12 mouse cellular contexts compared by ENCODE assay signal in the genomic region with DNA sequence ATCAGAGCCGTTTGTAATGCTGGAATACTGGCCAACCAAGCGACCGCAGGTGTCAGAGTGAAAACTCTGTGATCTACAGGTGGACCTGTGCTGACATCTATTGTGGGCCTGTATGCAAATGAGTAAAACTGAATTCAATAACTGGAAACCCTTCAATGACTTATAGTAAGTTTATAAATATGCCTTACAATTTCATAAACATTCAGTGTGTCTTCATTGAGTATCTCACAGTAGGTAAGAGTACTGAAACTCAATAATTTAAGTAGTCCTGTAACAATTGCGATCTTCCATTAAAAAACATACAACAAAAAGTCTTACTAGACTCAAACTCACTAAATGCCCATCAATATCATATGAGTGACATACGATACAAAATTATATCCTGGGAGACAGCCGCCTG. TPM values are rescaled to one million over a fixed set of nuclear protein-coding genes. Genes with fewer than 3 reads are reported as not detected.
DNase-seq lines count a peak whose midpoint lies in the region; ATAC-seq and TF ChIP-seq lines count a peak whose summit lies in the region.
"Had no signal": no experiment of that assay in that cellular context is flagged by ENCODE, and none has a peak within 500 bp of the region (broad histone marks: within the 10 kb centered on the region; RNA-seq: fewer than 3 reads in every experiment).

No protein-coding gene starts in this region.

- 93% methylated on average over 6 of the region's 6 CpGs for WGBS in hindbrain, embryonic 14.5 days
- WGBS in hindbrain, embryonic 16.5 days, result 92% methylated on average over 6 of the region's 6 CpGs
- 86% methylated on average over 6 of the region's 6 CpGs for WGBS in intestine, embryonic 14.5 days
- 95% methylated on average over 6 of the region's 6 CpGs for WGBS in neural tube, embryonic 15.5 days

- H3K4me3 ChIP-seq in gastrocnemius, adult 2 months, result peak overlapping the region; percentile 87
- H3K4me3 ChIP-seq in hindbrain, embryonic 14.5 days (replicated peaks; ENCODE audit: low read length), result no peak overlapping the region
- H3K4me3 ChIP-seq in hindbrain, embryonic 16.5 days (ENCODE audit: low read length), result no peak overlapping the region
- H3K4me3 ChIP-seq in intestine, embryonic 14.5 days (ENCODE audit: low read depth, low read length), result peak overlapping the region; percentile 59; the same call in 1 of the 2 replicates
- no peak overlapping the region for H3K4me3 ChIP-seq in neural tube, embryonic 15.5 days (replicated peaks)

- no peaks in the 10 kb centered on the region for H3K9me3 ChIP-seq in hindbrain, embryonic 14.5 days (ENCODE audit: control insufficient read depth, low read length)
- H3K9me3 ChIP-seq in hindbrain, embryonic 16.5 days (ENCODE audit: control insufficient read depth, low read length), result no peaks in the 10 kb centered on the region
- H3K9me3 ChIP-seq in intestine, embryonic 14.5 days (ENCODE audit: control insufficient read depth, low read length), result no peaks in the 10 kb centered on the region
- no peaks in the 10 kb centered on the region for H3K9me3 ChIP-seq in neural tube, embryonic 15.5 days (replicated peaks)

- ATAC-seq in hindbrain, embryonic 14.5 days (ENCODE audit: low FRiP score), result no peak
- no peak for ATAC-seq in hindbrain, embryonic 16.5 days
- no peak for ATAC-seq in intestine, embryonic 14.5 days (replicated peaks; ENCODE audit: low FRiP score, low TSS enrichment, low read depth)
- no peak for ATAC-seq in neural tube, embryonic 15.5 days (ENCODE audit: low FRiP score)
- ATAC-seq: lung, postnatal 0 days had no signal

- H3K27me3 ChIP-seq in hindbrain, embryonic 14.5 days (ENCODE audit: control insufficient read depth, insufficient read depth, low read length), result peaks cover 22% of the 10 kb centered on the region
- no peaks in the 10 kb centered on the region for H3K27me3 ChIP-seq in hindbrain, embryonic 16.5 days (replicated peaks; ENCODE audit: control insufficient read depth, insufficient read depth, low read length)
- peaks cover 6% of the 10 kb centered on the region; the same call in 1 of the 2 replicates for H3K27me3 ChIP-seq in intestine, embryonic 14.5 days (replicated peaks; ENCODE audit: control insufficient read depth, insufficient read depth, low read length)
- H3K27me3 ChIP-seq in neural tube, embryonic 15.5 days (replicated peaks), result peaks cover 8% of the 10 kb centered on the region; the same call in 1 of the 2 replicates

- no peak overlapping the region for H3K27ac ChIP-seq in gastrocnemius, adult 2 months
- no peak overlapping the region for H3K27ac ChIP-seq in hindbrain, embryonic 14.5 days
- H3K27ac ChIP-seq in hindbrain, embryonic 16.5 days (ENCODE audit: low read depth, low read length), result no peak overlapping the region
- H3K27ac ChIP-seq in intestine, embryonic 14.5 days (ENCODE audit: low read depth), result no peak overlapping the region
- H3K27ac ChIP-seq in neural tube, embryonic 15.5 days (replicated peaks), result no peak overlapping the region

- no peak overlapping the region for H3K9ac ChIP-seq in hindbrain, embryonic 14.5 days
- H3K9ac ChIP-seq in hindbrain, embryonic 16.5 days (ENCODE audit: low read depth, low read length), result no peak overlapping the region
- no peak overlapping the region for H3K9ac ChIP-seq in intestine, embryonic 14.5 days (ENCODE audit: low read length)
- no peak overlapping the region for H3K9ac ChIP-seq in neural tube, embryonic 15.5 days (replicated peaks)

- intact Hi-C loops in gastrocnemius, adult 2 months (cut with DNase I), result loop anchor here (5.0 kb wide), 1 partner anchor 67 kb away; no protein-coding TSS in a partner anchor

- no peaks in the 10 kb centered on the region for H3K36me3 ChIP-seq in hindbrain, embryonic 14.5 days (replicated peaks; ENCODE audit: control insufficient read depth, insufficient read depth)
- H3K36me3 ChIP-seq in hindbrain, embryonic 16.5 days (ENCODE audit: control insufficient read depth, insufficient read depth, low read length), result no peaks in the 10 kb centered on the region
- H3K36me3 ChIP-seq in intestine, embryonic 14.5 days (ENCODE audit: control insufficient read depth, insufficient read depth, low read length), result no peaks in the 10 kb centered on the region
- no peaks in the 10 kb centered on the region for H3K36me3 ChIP-seq in neural tube, embryonic 15.5 days

- DNase-seq in gastrocnemius, adult 2 months, result no peak
- DNase-seq in gastrocnemius, postnatal 25 days, result no peak
- DNase-seq in hindbrain, embryonic 14.5 days (ENCODE audit: low spot score), result no peak
- no peak for DNase-seq in intestine, embryonic 14.5 days (ENCODE audit: low spot score)
- DNase-seq in thymus, postnatal 4 days, result no peak
- DNase-seq: adrenal gland, postnatal 25 days; gastrocnemius, postnatal 10 days; liver; right cerebral cortex, postnatal 25 days had no signal

- no peak for TF ChIP-seq CTCF in gastrocnemius, adult 2 months (IDR thresholded peaks at IDR 0.05)

- peak overlapping the region; percentile 100; the same call in 1 of the 2 replicates for H3K4me2 ChIP-seq in hindbrain, embryonic 14.5 days (replicated peaks)
- no peak overlapping the region for H3K4me2 ChIP-seq in hindbrain, embryonic 16.5 days (ENCODE audit: low read length)
- H3K4me2 ChIP-seq in intestine, embryonic 14.5 days (ENCODE audit: low read length), result peak overlapping the region; percentile 87
- 0 out of 2 replicates have a peak overlapping the region, but pooled peaks have one; percentile 99 for H3K4me2 ChIP-seq in neural tube, embryonic 15.5 days

- H3K4me1 ChIP-seq in hindbrain, embryonic 14.5 days (replicated peaks; ENCODE audit: control insufficient read depth, insufficient read depth, low read length), result peaks cover 7% of the 10 kb centered on the region; the same call in 1 of the 2 replicates
- peaks cover 3% of the 10 kb centered on the region for H3K4me1 ChIP-seq in hindbrain, embryonic 16.5 days (ENCODE audit: control insufficient read depth, insufficient read depth, low read depth, low read length)
- peaks cover 8% of the 10 kb centered on the region; the same call in 1 of the 2 replicates for H3K4me1 ChIP-seq in intestine, embryonic 14.5 days (replicated peaks; ENCODE audit: control insufficient read depth, insufficient read depth, low read length)
- H3K4me1 ChIP-seq in neural tube, embryonic 15.5 days, result peaks cover 12% of the 10 kb centered on the region

RNA-seq across cellular contexts. Expression of a gene that starts 1.6 kb away (rescaled TPM):
- 1 to 10 TPM; 2.6 to 6.1 TPM for total RNA-seq in gastrocnemius, adult 2 months (2021)
- total RNA-seq in gastrocnemius, postnatal 25 days (2021), result 1 to 10 TPM; 3.4 to 4.9 TPM
- polyA plus RNA-seq in hindbrain, embryonic 14.5 days (2014; fragmentation: Nextera tagmentation; extraction: Ambion mirVana), result 5.5 and 7.0 TPM in 2 replicates
- polyA plus RNA-seq in hindbrain, embryonic 16.5 days (2015; fragmentation: Nextera tagmentation; extraction: Ambion mirVana), result 3.8 and 4.2 TPM in 2 replicates
- polyA plus RNA-seq in intestine, embryonic 14.5 days (2014; fragmentation: Nextera tagmentation; extraction: Ambion mirVana), result 9.6 and 10.5 TPM in 2 replicates
- 3.4 and 3.6 TPM in 2 replicates for polyA plus RNA-seq in neural tube, embryonic 15.5 days (2015; fragmentation: Nextera tagmentation; extraction: Ambion mirVana)

Comparison
In these comparisons a context has a peak if more than half of its experiments do, and no peak if none do; other contexts are left out.
1. H3K4me3 ChIP-seq: peak in gastrocnemius, adult 2 months (single experiment) and intestine, embryonic 14.5 days (single experiment); none in hindbrain, embryonic 14.5 days (single experiment), hindbrain, embryonic 16.5 days (single experiment) and neural tube, embryonic 15.5 days (single experiment).